ENCODE assay signal across 25 mouse cellular contexts in the genomic region with DNA sequence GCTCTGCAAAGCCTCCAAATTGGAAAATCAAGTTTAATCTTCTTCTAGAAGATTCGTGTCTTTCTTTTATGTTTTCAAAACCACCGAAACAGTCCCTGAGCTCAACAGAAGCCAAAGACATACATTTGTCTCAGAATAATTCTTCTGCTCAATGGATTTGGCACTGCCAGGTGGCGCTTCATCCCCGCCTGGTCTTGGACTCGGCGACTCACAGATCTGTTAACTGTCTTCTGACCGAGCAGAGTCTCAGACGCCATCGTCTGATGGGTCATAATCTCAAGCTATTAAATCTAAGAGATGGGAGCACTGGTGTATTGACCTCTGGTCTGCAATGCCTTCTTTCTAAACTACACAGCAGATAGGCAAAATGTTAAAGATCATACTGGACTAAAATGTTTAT. TPM values are rescaled to one million over a fixed set of nuclear protein-coding genes. Genes with fewer than 3 reads are reported as not detected.
"Had no signal": no experiment of that assay in that cellular context is flagged by ENCODE, and none has a peak within 500 bp of the region (broad histone marks: within the 10 kb centered on the region; RNA-seq: fewer than 3 reads in every experiment).

No protein-coding gene starts in this region.

- ATAC-seq: hindbrain, postnatal 0 days; intestine, embryonic 16.5 days; liver, embryonic 12.5 days had no signal

- DNase-seq: gastrocnemius, postnatal 14 days; gastrocnemius, postnatal 36 days; heart, adult 18-20 months; heart, postnatal 14 days; heart, postnatal 36 days; kidney, adult 11 months; kidney, adult 2 months; kidney, adult 9 months; kidney, postnatal 14 days; kidney, postnatal 36 days; layer of hippocampus, adult 9-11 months; layer of hippocampus, postnatal 36 days had no signal

RNA-seq across cellular contexts. Expression of a gene that starts 20.8 kb away (rescaled TPM):
- total RNA-seq: gastrocnemius, postnatal 36 days; heart, adult 18-20 months; heart, postnatal 36 days; layer of hippocampus, adult 18-20 months; layer of hippocampus, adult 8-10 months; layer of hippocampus, postnatal 14 days; layer of hippocampus, postnatal 36 days; left cerebral cortex, adult 18-20 months; left cerebral cortex, adult 8-10 months; left cerebral cortex, postnatal 10 days; left cerebral cortex, postnatal 25 days had no signal

RNA-seq across cellular contexts. Expression of a gene that starts 24.3 kb away (rescaled TPM):
- total RNA-seq: gastrocnemius, adult 18-20 months; gastrocnemius, adult 8-10 months; gastrocnemius, postnatal 14 days; gastrocnemius, postnatal 36 days; heart, postnatal 36 days; hindbrain, postnatal 0 days; layer of hippocampus, adult 18-20 months; layer of hippocampus, adult 8-10 months; layer of hippocampus, postnatal 14 days; layer of hippocampus, postnatal 36 days; left cerebral cortex, adult 18-20 months; left cerebral cortex, adult 8-10 months; left cerebral cortex, postnatal 10 days; left cerebral cortex, postnatal 25 days; liver, adult 2 months had no signal
